Mouse (Mus musculus) macrophage (primary cell): ENCODE data around the gene Prr15. TPM values are rescaled to one million over a fixed set of nuclear protein-coding genes. Genes with fewer than 3 reads are reported as not detected.
A peak's percentile ranks its signal among the peaks of the same experiment; 100 is the strongest.

ENCODE experiments used
- H3K27ac ChIP-seq: fragments of 350-480 bp; formaldehyde crosslinking; 2 replicates; pipeline ENCODE4 v1.9.0; 2021
- H3K36me3 ChIP-seq: fragments of 350-480 bp; formaldehyde crosslinking; 2 replicates; pipeline ENCODE4 v1.9.0; 2021; ENCODE audit errors: inconsistent target
- H3K4me3 ChIP-seq: fragments of 350-480 bp; formaldehyde crosslinking; 2 replicates; pipeline ENCODE4 v1.9.0; 2021; ENCODE audit errors: inconsistent target
- H3K79me2 ChIP-seq: fragments of 350-480 bp; formaldehyde crosslinking; 2 replicates; pipeline ENCODE4 v1.9.0; 2021; ENCODE audit errors: inconsistent target
- WGBS: methylation state at CpG from one replicate; pipeline ENCODE4 v1.1.7; 2026; ENCODE audit warnings: inconsistent platforms; ENCODE audit not compliant: missing documents; 5-methylcytosine and 5-hydroxymethylcytosine counted together
- polyA plus RNA-seq: library from polyadenylated mRNA; stranded (reverse); fragments of 250-400 nt; gene quantifications from 3 replicates; pipeline ENCODE4 v1.2.4, GENCODE M21; 2018; ENCODE audit warnings: inconsistent platforms
- total RNA-seq, 78 experiments: library from RNA; depleted of rRNA; stranded (reverse); fragments of 250-400 nt; gene quantifications; 1 replicate in 9 of 78; 2 replicates in 24 of 78; 3 replicates in 43 of 78; 4 replicates in 2 of 78; pipeline ENCODE4 v1.2.4; 2018; ENCODE audit warnings: inconsistent platforms in 56 of 78

Gene Prr15
- 1 to 10 TPM in 9 of 26 experiments, under 1 TPM in 10, not detected in 7; 0.33 to 3.5 (median 0.92) TPM for total RNA-seq (2018; cell fraction: chromatin; rRNA removed)
- under 1 TPM; 0.12 to 0.73 (median 0.33) TPM for total RNA-seq (2018; cell fraction: cytosol; rRNA removed)
- total RNA-seq (2018; cell fraction: nucleus; rRNA removed) = 1 to 10 TPM in 6 of 26 experiments, under 1 TPM in 11, not detected in 9; 0.32 to 2.7 (median 0.70) TPM
- 0.29 to 0.41 TPM (median 0.38 TPM) in 3 replicates for polyA plus RNA-seq

DNA sequence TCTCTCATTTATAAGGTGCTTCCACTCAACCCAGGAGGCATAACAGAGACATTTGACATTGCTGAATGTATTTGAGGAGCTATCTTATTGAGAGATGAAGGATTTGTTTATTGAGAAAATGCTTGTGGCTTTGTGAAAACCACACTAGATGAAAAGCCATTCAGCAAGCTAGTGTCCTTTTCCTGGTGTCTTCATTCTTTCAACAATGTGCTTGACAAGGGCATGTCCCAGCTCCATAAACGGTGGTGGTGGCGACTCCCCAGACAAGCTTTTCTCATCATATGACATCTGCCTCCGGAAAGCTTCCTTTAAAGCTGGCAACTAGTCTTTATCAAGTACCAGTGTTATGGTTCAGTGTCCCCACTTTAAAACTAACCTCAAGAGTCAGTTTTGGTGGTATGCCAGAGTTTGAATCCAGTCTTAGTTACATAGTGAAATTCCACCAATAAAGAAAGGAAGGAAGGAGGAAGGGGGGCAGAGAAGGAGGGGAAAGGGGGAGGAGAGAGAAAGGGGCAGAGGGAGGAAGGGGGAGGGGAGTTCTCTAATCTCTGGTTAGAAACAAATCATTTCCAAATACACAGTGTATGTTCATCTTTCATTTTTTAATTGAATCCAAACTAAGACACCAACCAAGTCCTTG lies at the start of gene Prr15:
TSS of gene Prr15 (plus strand) at position 590 of the 640 bp plus-strand sequence.
- no peaks in the 10 kb centered on the region for H3K36me3 ChIP-seq
- H3K4me3 ChIP-seq = peak within 1 kb of the TSS; percentile 43
- no peak within 1 kb of the TSS for H3K27ac ChIP-seq
- no peaks in the 10 kb centered on the region for H3K79me2 ChIP-seq
- 47% methylated on average over 3 of the region's 3 CpGs for WGBS

DNA sequence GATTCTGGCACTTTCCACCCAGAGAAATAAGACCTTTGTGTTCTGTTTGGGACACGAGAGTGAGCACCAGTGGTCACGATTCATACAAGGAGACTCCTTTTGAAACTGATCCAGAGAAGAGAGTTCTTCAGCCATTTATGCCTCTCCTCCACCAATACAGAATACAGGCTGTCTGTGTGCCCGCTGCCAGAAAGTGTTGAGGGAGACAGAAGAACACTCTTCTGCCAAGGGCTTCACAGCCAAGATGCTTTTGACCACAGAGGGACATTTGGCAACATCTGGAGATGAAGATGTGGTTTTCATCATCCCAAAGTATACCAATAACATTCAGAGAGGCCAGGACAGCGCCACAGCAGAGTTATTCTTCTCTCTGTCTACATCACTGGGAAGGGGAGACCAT lies 48.4 kb upstream of the Prr15 start:
- Histone ChIP-seq H3K4me3 (no peak overlapping the region), H3K36me3 (no peaks in the 10 kb centered on the region), H3K27ac (no peak overlapping the region), H3K79me2 (no peaks in the 10 kb centered on the region)
- 91% methylated on average over 4 of the region's 4 CpGs for WGBS

DNA sequence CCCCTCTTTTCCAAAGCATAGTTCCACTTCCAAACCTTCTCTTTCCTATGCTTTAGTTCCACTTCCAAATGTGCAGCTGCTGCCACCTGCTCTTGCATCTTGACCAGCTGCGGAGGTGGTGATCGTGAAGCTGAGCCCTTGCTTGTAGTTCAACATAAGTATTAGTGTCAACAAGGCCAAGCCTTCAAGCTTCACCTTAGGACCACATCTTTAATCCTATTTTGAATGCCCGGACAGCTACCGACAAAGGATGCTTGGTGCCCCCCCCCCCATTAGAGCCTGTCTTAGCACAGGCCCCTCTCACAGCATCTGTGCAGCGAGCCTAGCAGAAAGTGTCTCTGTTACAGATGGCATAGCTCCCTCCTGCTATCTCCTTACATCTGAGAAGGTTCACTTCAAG lies 47.8 kb upstream of the Prr15 start:
- 96% methylated on average over 5 of the region's 5 CpGs for WGBS
- Histone ChIP-seq H3K79me2 (no peaks in the 10 kb centered on the region), H3K36me3 (no peaks in the 10 kb centered on the region), H3K27ac (no peak overlapping the region), H3K4me3 (no peak overlapping the region)

DNA sequence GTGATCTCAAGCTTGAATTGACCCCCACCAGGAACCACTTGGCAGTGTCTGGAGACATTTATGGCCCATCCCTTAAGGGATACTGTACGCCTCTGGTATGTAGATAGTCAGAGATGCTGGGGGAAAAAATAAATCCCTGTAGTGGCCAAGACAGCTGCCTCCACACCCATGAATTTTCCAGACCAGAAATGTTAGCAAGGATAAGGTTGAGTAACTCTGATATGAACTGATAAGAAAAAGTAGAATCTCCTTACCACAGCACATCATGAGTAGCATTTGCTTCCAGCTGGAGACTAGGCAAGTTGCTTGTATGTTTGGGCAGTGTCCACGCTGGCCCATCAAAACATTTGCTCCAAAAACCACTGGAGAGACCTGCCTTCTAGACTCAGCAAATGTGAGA lies 47.0 kb upstream of the Prr15 start:
- Histone ChIP-seq H3K27ac (no peak overlapping the region), H3K79me2 (no peaks in the 10 kb centered on the region)
- 100% methylated on average over 2 of the region's 2 CpGs for WGBS

DNA sequence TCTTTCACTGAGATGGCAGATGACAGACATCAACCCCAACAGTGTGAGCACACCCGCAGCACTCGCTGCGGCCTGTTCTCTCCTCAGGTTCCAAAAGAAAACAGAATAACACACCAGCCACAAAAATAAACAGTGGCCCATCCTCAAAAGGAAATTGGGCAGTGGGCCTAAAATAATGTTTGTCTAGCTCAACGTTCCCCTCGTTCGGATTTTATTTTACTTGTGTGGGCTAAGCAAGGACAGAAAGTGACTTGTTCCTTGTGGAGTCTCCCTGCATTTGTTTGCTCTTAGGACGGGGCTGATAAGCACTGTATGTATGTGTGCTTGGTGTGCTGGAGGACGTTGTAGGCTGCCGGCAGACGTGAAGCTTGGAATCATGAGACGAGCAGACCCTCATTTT lies 46.2 kb upstream of the Prr15 start:
- no peaks in the 10 kb centered on the region for H3K79me2 ChIP-seq
- no peaks in the 10 kb centered on the region for H3K36me3 ChIP-seq
- H3K4me3 ChIP-seq = no peak overlapping the region
- WGBS = 84% methylated on average over 11 of the region's 11 CpGs
- no peak overlapping the region for H3K27ac ChIP-seq

More for the DNA sequence above, 47.0 kb upstream of the Prr15 start:
- Histone ChIP-seq H3K36me3 (no peaks in the 10 kb centered on the region), H3K4me3 (no peak overlapping the region)

DNA sequence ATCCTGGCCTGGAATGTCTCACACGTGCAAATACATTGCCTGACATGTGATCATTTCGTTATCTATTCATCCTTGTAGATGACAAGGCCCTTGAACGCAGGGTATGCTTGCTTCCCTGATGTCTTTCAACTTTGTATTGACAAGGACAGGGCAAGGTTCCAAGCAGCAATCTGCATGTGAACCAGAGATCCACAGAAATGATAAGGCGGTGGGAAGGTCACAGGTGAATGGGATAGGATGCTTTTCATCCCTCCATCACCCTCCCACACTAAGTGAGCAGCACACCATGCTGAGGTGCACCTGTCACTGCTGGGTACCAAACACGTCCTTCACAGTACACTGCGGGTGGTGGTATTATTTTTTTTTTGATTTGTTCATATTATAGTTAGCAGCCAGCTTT lies 45.4 kb upstream of the Prr15 start:
- 96% methylated on average over 6 of the region's 6 CpGs for WGBS
- H3K79me2 ChIP-seq = no peaks in the 10 kb centered on the region

DNA sequence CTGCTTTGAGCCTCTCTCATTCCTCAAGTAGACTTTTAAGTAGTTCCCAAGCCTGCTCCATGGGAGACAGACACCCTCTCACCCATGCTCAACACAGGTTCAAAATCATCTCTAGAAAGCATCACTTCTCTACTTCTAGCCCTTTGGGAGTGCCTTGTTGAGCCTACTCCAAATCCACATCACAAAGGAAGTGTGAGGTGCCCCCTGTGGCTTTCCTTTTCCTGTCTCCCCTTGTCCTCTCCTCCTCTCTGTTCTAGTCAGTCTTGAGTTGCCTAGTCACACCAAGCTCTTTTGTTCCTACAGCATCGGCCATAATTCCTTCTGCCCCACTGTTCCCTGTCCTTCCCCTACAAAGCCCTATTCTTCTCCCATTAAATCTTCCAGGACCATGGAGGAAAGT lies 42.3 kb upstream of the Prr15 start:
- WGBS = 29% methylated on average over 1 of the region's 1 CpGs
- Histone ChIP-seq H3K36me3 (no peaks in the 10 kb centered on the region), H3K4me3 (no peak overlapping the region), H3K79me2 (no peaks in the 10 kb centered on the region), H3K27ac (no peak overlapping the region)

More for the DNA sequence above, 45.4 kb upstream of the Prr15 start:
- Histone ChIP-seq H3K27ac (no peak overlapping the region), H3K4me3 (no peak overlapping the region), H3K36me3 (no peaks in the 10 kb centered on the region)

DNA sequence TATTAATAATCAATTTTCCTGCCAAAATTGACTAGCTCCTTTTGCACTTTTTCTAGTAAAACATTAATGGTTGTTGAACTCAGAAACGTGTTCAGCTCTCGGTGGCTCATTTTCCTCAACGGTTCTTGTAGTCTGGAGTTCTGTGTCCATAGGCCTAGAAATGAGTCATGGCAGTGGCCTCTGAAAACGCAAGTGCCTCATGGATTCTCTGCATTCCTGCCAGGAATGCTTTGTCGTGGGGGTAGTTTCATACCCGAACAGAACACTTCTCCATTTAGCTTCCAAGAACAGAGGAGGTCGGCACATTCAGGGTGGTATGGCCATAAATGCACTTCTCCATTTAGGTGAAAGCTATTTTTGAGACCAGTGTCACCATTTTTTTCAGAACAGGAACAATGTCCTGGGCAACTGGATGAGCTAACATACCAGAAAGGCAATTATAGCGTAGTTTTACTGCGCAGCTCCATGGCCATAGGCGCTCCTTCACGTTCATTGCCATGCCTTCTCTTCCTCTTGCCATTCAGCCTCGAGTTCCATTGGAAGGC lies 41.4 kb upstream of the Prr15 start:
- Histone ChIP-seq H3K79me2 (no peaks in the 10 kb centered on the region), H3K27ac (peak overlapping the region; percentile 21), H3K4me3 (no peak overlapping the region), H3K36me3 (no peaks in the 10 kb centered on the region)
- WGBS = 48% methylated on average over 12 of the region's 12 CpGs

DNA sequence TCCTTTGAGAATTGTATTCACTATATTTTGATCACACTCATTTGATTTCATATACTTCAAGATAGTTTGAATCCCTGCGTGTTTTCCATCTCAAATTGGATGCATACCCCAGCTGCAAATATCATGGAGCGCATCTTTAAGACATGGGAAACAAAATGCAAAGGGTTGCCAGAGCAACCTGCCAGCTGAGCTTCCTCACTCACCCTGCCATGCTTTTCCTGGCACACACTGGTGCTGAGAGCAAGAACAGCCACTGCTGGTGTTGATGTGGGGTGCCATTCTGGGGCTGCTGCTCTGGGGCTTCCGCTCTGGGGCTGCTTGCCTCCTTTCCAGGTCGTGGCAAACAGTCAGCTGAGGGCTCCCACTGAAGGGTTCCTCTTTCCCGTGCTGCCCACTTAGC lies 38.8 kb upstream of the Prr15 start:
- H3K79me2 ChIP-seq = no peaks in the 10 kb centered on the region
- no peaks in the 10 kb centered on the region for H3K36me3 ChIP-seq
- H3K27ac ChIP-seq = no peak overlapping the region
- 74% methylated on average over 5 of the region's 5 CpGs for WGBS
- no peak overlapping the region for H3K4me3 ChIP-seq

DNA sequence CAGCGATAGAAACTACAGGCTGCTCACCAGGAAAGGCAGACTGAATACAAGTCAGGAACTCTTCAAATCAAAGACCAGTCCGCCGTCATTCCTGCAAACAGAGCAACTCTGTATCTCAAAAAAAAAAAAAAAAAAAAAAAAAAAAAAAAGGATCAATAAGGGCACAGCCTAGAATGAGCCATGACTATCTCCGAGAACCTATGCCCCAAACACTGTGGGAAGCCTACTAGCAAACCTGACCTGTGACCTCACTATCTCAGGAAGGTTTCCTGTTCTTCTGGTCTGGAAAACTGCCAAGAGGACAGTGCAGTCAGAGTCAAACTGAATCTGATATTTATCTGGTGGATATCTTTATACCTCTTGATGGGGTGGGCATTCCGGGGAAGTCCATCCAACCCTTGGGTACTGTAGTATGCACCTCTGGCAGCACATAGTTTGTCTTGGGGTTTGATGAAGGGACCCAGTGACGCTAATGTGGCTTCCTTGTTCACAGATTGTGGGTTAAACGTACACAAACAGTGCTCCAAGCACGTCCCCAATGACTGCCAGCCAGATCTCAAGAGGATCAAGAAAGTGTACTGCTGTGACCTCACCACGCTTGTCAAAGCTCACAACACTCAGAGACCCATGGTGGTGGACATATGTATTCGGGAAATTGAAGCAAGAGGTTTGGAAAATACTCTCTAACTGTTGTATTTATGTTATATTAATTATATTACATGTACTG lies 35.7 kb upstream of the Prr15 start:
- no peak overlapping the region for H3K27ac ChIP-seq

DNA sequence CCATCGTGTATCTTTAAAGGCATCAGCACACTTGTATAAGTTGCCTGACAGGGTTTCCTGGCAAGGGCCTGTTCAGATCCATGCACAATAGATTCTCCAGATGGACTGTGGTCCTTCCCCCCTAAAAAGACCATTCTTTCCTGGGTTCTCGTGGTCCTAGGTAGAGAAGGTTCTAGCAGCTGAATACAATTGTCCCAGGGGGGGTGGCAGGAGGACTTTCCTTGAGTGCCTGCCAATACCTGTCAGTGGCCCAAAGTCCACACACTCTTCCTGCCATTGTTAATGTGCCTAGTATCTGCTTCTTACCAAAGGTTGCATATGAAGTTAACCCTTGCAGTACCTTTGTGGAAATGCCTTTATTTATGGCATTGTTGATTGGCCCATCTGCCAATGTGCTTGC lies 28.4 kb upstream of the Prr15 start:
- H3K27ac ChIP-seq = no peak overlapping the region
- no peak overlapping the region for H3K4me3 ChIP-seq
- no peaks in the 10 kb centered on the region for H3K36me3 ChIP-seq
- H3K79me2 ChIP-seq = no peaks in the 10 kb centered on the region
- WGBS = 100% methylated on average over 2 of the region's 2 CpGs

More for the DNA sequence above, 35.7 kb upstream of the Prr15 start:
- Histone ChIP-seq H3K36me3 (no peaks in the 10 kb centered on the region), H3K4me3 (no peak overlapping the region), H3K79me2 (no peaks in the 10 kb centered on the region)
- 80% methylated on average over 9 of the region's 10 CpGs for WGBS

DNA sequence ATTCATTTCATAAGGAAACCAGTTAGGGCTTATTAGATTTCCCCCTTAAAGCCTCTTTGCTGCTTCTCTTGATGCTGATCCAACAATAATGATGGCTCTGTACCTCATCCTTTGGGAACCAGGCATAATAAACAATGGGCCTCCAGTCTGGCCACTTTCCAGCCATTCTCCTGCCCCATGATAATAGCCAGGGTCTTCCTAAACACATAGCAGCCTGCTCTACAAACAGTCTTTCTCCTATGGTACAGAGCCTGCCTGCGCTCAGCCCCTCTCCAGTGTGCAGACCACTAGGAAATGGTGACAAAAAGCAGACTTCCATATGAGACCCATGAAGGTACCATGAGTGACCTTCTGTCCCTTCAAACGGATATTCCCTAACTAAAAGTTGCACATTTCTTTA lies 26.2 kb upstream of the Prr15 start:
- Histone ChIP-seq H3K27ac (no peak overlapping the region), H3K4me3 (no peak overlapping the region), H3K36me3 (no peaks in the 10 kb centered on the region), H3K79me2 (no peaks in the 10 kb centered on the region)
- WGBS = 95% methylated on average over 2 of the region's 2 CpGs

DNA sequence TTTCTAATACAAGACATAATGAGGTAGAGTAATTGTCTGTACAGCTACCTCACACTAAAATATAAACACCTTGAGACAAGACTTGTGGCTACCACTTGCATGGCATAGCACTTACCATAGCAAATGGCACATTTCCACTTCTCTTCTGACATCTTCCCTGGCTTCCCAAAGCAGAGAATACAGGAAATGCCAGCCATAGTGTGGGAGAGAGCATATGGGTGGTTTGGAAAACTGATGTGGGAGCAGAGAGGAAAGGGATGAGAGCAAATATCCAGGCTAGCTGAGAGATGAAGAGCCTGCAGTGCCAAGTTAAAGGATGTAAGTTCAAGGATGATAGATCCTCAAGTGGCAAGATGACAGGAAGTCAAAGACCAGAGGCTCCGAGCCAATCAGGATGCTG lies 19.9 kb upstream of the Prr15 start:
- 87% methylated on average over 1 of the region's 1 CpGs for WGBS
- Histone ChIP-seq H3K36me3 (no peaks in the 10 kb centered on the region), H3K27ac (no peak overlapping the region), H3K4me3 (no peak overlapping the region), H3K79me2 (no peaks in the 10 kb centered on the region)

DNA sequence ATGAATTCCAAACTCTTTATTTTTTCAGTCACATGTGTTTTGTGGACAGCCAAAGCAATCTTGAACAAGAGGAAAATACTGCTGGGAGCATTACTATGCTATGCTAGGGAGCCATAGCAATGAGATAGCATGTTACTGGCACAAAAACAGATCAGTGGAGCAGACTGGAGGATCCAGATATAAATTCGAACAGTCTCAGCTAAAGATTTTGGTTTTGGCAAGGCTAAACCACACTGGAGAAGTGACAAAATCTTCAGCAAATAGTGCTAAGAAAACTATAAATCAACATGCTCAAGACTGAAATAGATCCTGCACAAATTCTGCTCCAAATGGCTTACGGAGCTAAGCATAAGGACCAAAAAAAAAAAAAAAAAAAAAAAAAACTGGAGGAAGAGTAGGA lies 12.6 kb upstream of the Prr15 start:
- WGBS = 68% methylated on average over 2 of the region's 2 CpGs
- Histone ChIP-seq H3K79me2 (no peaks in the 10 kb centered on the region), H3K27ac (no peak overlapping the region), H3K4me3 (no peak overlapping the region), H3K36me3 (no peaks in the 10 kb centered on the region)

DNA sequence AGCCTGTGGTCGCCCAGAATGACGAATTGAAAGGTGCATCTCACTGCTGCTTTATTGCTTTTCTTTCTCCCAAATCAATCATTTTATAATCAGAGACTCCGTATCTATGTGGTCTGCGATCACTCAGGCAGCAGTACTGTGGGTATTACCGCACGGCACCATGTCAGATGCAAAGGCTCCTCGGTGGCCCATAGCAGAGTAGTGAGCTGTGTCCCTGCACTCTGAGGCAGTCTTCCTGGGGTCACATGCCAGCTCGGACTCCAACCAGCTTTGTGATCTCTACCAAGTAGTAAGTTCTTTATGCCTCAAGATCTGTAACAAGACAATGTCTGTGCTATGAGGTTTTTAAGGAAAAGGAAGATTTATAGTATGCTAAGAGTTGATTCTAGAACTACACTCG lies 7.0 kb upstream of the Prr15 start:
- H3K4me3 ChIP-seq = no peak overlapping the region
- 96% methylated on average over 9 of the region's 9 CpGs for WGBS
- H3K79me2 ChIP-seq = no peaks in the 10 kb centered on the region
- H3K36me3 ChIP-seq = no peaks in the 10 kb centered on the region
- H3K27ac ChIP-seq = no peak overlapping the region
